Mouse (Mus musculus) lung, embryonic 16.5 days (tissue): ENCODE results near the gene Gm9747. TPM values are rescaled to one million over a fixed set of nuclear protein-coding genes. Genes with fewer than 3 reads are reported as not detected.

ENCODE experiments used
- polyA plus RNA-seq: library from polyadenylated mRNA; unstranded; fragments of >200 nt; fragmentation: Nextera tagmentation; extraction: Ambion mirVana; gene quantifications from 2 replicates; pipeline ENCODE4 v1.2.1, GENCODE M21; 2015

Gm9747 gene
- polyA plus RNA-seq, 1 experiment from 2014 or later, result 33.9 TPM

Other genes starting within 250 kb of the Gm9747 start
- gene Irs1, start 58.3 kb downstream of the Gm9747 start, polyA plus RNA-seq, result 10.2 and 11.9 TPM in 2 replicates
- gene Rhbdd1, start 83.3 kb downstream of the Gm9747 start, polyA plus RNA-seq, result 12.4 and 12.5 TPM in 2 replicates